Mouse (Mus musculus) right cerebral cortex, postnatal 14 days (tissue): ENCODE data around the gene Rpn2.

Source experiments
- DNase-seq: peaks from one replicate; pipeline ENCODE4 v3.0.0; 2022

The Rpn2 gene

DNA sequence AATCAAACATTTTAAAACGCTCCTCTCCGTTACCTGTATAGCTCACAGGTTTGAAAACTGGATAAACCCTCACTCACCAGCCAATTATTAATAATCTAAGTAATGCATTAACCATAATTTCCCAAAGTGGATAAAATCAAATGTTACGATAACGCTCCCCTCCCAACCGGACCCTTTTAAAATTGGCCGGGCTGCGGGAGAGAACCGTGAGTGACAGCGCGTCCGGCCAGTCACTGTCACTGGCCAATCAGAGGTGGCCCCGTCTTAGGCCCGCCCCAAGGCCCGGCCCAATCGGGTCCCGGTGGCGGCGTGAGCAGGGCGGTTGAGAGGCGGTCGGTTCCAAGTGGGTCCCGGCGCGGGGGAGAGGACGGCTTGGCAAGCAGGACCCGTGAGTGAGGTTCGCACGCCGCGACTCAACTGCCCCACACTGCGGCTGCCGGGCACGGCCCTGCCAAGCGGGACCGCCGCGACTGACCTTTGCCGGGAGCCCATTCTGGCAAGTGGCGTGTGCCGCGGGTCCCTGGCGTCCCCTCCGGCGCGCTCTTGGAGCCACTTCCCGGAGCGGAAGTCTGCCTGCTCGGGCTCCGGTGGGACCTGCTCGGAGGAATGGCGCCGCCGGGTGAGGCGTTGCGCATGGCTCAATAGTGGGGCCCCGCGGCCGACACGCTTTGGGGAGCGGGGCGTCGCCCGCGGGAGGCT, at the start of gene Rpn2:
TSS of gene Rpn2 (plus strand) at position 301 of the 699 bp plus-strand sequence.
- DNase-seq, result peak; percentile 98

DNA sequence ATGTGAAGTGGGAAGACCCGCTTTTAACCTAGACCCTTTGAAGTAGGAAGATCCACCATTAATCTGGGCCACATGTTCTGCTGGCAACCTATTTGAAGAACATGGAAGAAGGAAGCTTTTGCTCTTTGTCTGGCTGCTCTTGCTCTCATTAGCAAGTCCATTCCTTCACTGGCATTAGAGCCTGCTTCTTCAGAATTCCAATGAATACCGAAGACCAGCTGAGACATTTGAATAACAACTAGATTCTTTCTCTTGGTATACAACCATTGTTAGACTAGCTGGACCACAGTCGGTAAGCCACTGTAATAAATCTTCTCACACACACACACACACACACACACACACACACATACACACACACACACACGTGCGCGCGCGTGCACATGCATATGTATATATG, 42.9 kb upstream of the Rpn2 start:
- DNase-seq, result no peak

DNA sequence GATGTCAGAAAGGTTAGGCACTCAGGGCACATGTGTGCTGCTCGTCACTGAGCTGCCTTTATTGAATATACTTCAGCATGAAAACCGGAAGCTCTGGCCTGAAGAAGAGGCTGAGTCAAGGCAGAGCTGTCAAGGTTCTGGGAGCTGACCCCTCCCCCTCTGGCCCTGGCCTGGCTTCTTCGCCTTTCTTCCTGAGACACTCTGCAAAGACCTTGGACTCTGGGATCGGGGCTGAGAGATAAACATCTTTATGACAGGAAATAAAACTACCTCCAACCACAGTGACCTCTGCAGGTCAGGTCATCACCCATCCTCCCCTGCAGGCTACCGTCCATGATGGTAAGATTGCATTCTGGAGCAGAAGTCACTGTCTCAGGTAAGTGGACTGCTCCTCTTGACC, 33.8 kb upstream of the Rpn2 start:
- no peak for DNase-seq

- no peak for DNase-seq
Measured at GRCm38 (mm10) chr2:157245603-157246002, 33.2 kb upstream of the Rpn2 start.

DNA sequence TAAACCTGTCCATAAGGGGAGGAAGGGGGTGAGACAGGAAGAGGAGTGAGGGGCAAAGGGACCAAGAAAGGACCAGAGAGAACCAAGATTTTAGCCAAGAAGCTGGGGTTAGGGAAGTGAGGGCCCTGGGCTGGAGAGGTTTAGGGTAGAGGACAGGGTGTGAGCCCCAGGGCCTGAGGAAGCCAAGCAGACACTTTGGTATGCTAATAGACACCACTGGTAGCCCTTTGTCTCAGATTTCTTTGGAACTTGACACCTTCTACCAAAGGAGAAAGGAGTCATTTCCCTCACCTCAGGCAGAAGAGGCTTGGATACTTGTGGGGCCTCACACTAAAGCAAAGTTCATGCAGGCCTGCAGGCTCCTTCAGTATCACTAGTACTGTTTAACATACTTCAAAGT, 30.7 kb upstream of the Rpn2 start:
- DNase-seq, result no peak

- DNase-seq, result peak; percentile 75
Measured at GRCm38 (mm10) chr2:157259720-157260119, 19.1 kb upstream of the Rpn2 start.

DNA sequence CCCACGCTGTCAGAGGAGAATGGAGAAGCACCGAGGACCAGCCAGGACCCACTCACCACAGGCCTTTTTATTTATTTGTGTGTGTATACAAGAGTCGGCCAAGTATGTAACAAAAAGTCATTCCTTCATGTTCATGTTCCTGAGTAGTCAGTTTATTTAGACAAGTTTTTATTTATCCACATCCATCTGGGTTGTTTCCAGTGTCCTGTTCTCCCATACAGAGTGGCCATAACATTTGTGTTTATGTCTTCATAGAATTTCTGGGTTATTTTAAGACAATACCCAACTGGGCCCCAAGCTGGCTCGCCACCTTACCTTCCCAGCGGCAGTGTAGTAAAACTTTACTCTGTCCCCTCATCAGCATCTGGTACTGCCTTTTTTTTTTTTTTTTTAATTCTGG, 16.9 kb upstream of the Rpn2 start:
- DNase-seq, result no peak

DNA sequence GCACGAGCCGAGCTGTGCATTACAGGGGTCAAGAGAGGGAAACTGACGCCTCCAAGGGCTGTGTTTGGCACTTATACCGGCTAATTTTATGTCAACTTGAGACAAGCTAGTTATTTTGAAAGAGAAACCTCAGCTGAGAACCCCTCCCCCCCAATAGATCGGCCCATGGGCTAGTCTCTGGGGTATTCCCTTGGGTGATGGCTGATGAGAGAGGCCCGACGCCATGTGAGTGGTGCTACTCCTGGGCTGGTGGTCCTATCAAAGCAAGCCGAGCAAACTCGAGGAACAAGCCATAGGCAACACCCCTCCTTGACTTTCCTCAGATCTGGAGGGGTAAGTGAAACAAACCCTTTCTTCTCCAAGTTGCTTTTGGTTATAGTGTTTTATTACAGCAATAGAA, 16.3 kb upstream of the Rpn2 start:
- no peak for DNase-seq

DNA sequence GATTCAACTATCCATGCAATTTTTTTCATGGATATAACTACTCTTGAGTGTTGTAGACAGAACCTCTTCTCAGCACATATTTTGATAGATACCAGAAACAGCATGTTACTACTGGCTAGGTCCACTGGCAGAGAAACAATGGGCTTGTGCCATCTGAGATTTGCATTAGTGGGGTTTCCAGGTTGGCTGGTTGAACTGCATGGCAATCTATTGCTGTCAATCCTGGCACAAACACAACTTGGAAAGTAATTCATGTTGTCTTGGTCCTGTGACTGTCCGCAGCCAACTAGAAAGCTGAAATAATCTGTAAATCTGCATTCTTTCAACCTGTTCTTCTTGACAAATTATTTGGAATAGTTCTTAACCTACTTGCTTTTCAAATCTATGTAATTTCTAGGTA, 15.7 kb upstream of the Rpn2 start:
- DNase-seq, result no peak

GRCm38 (mm10) chr2:157263832-157264231, 15.0 kb upstream of the Rpn2 start:
- no peak for DNase-seq

DNA sequence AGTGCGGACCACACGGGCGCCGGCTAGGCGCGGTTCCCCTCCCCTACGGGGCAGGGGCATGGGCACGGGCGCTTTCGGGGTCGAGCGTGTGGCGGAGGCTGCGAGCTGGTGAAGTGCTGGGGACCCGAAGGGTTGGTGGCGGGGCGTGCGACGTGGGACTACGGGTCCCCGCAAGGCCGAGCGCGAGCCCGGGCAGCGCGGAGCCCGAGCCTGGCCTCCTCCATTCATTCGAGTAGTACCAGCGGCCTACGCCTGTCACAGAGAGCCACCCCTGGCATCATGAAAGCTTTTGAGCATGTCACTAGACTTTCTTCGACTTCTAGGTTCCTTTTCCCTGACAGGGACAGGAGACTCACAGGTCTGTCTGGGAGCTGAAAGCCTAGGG, 591 bp downstream of the Rpn2 start, which contains the start of gene Mroh8:
TSS of gene Mroh8 (minus strand) at position 134 of the 385 bp plus-strand sequence.
- DNase-seq, result no peak

DNA sequence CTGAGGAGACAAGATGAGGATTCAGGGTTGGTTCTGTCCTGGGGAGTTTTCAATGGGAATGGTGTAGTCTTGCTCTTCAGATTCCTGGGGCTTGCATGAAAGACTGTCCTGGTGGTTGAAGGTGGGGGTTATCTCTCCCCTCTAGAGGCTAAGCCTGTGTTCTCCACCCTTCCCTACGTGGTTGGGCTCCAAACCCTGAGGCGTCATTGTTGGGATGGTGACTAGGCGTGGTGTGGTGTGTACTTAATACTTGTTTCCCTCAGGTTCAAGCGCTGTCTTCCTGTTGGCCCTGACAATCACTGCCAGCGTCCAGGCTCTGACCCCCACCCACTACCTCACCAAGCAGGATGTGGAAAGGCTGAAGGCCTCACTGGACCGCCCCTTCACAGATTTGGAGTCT, 4.5 kb downstream of the Rpn2 start:
- no peak for DNase-seq

- peak; percentile 25 for DNase-seq
Measured at GRCm38 (mm10) chr2:157287542-157287941, 8.7 kb downstream of the Rpn2 start.

DNA sequence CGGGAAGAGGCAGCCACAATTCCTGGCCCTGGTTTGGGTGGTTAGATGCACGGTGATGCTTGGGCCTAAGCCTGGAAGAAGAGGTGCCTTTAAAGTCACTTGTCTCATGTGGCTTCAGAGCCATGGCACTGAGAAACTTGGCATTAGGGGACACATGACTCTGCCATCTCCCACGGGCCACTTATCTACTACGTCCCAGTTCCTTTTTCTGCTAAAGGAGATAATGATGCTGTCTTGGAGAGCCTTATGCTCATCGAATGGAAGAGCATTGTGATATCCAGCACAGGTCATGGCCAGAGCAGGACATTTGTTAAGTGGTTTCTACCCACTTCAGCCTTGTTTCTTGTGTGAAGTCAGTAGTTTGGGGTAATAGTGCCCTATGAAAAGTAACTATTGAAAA, 10.2 kb downstream of the Rpn2 start:
- no peak for DNase-seq

DNA sequence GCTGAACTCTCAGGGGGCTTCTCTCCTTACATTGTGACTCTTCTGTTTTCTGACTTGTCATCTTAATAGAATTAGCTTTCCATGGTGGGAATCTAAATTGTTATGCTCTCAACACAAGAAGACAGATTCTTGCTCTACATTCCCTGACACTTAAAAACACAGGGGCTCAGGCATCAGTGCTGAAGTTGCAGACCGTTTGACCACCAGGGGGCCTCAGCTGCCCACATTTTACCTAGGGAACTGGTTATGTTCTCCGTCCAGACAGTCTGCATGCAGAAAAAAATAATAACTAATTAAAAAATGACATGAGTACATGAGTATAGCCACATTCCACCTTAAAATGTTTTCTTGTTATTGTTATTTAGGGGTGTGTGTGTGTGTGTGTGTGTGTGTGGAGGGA, 13.3 kb downstream of the Rpn2 start:
- DNase-seq, result peak; percentile 85

DNA sequence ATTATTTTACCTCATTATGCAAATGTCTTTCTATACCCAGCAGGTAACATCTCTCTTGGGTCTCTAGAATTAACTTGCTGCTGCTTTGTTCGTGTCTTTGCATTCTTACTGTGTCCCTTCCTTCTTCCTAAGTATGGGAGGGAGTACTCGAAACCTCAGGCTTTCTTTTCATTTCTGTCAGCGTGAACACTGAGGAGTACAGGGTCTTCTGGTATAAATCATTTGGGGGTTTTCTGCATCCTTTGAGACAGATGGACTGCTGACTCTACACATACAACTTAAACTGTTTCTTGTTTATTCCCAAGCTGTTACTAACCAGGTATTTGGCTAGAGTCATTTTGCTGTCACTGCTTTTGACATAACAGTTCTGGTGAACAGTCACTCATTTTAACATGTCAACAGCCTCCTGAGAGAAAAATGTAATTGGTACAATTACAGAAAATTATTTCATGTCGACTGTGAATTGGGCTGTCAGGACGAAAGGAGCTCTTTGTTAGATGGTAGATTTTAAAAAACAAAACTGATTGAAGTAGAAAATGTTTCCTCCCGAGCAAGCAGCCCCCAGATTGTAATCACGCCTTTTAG, 17.4 kb downstream of the Rpn2 start:
- DNase-seq, result no peak

- no peak for DNase-seq
Measured at GRCm38 (mm10) chr2:157300051-157300450, 21.2 kb downstream of the Rpn2 start.

GRCm38 (mm10) chr2:157303096-157303495, 24.3 kb downstream of the Rpn2 start:
- DNase-seq, result no peak

- DNase-seq, result no peak
Measured at GRCm38 (mm10) chr2:157306091-157307032, 27.5 kb downstream of the Rpn2 start.

GRCm38 (mm10) chr2:157307715-157308265, 29.0 kb downstream of the Rpn2 start:
- DNase-seq, result no peak

DNA sequence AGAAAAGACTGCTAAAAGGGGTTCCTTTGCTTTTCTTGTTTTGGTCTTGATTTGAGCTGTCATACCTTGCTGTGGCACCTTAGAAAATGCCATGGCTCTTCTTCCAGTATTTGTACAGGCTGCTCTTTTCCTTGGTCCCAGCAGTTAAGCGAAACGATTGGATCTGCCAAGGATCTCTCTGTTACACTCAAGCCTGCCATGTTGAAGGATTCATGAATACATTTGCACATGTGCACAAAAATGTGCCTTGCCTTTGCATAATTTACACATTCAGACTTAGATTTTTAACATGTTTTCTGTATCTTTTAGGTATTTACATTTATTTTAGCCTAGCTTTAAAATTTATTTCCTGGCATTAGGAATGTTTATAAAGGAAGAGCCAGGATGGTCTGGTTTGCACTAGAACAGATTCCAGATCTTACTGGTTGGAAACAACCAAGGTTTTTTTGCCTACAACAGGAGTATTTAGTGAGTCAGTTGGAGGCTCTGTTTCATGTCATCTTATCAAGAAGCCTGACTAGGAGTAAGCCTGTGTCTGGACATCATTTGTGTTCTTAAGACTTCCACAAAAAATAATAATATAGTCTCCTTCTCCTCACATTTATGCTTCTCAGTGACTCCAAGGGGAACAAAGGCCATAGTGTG, 29.6 kb downstream of the Rpn2 start:
- no peak for DNase-seq

- DNase-seq, result no peak
Measured at GRCm38 (mm10) chr2:157309611-157310010, 30.8 kb downstream of the Rpn2 start.
